Mouse (Mus musculus) embryonic facial prominence, embryonic 10.5 days (tissue): ENCODE measurements at regions not wholly inside any gene's neighbourhood (a gene's known extent, or its start where the extent isn't known, plus 50 kb on each side); places are given as distances from the start of the nearest gene placed in this dataset.

ENCODE experiments used
- DNase-seq: peaks from one replicate; pipeline ENCODE4 v3.0.0-alpha.2; 2017; ENCODE audit warnings: low spot score
- H3K27ac ChIP-seq: fragments of 300-500 bp; sonication (generic); replicated peaks from 2 replicates; pipeline ENCODE4 v1.5.1; 2016; ENCODE audit warnings: mild to moderate bottlenecking
- H3K27me3 ChIP-seq: fragments of 300-500 bp; sonication (generic); replicated peaks from 2 replicates; pipeline ENCODE4 v1.6.1; 2016; ENCODE audit warnings: low read depth, mild to moderate bottlenecking; ENCODE audit not compliant: poor library complexity, severe bottlenecking
- H3K36me3 ChIP-seq: fragments of 300-500 bp; sonication (generic); replicated peaks from 2 replicates; pipeline ENCODE4 v1.6.1; 2016; ENCODE audit warnings: mild to moderate bottlenecking, moderate library complexity
- H3K4me1 ChIP-seq: fragments of 300-500 bp; sonication (generic); 2 replicates; pipeline ENCODE4 v1.6.1; 2016
- H3K4me3 ChIP-seq: fragments of 300-500 bp; sonication (generic); 2 replicates; pipeline ENCODE4 v1.5.1; 2016; ENCODE audit warnings: mild to moderate bottlenecking, moderate library complexity
- H3K9me3 ChIP-seq: fragments of 300-500 bp; sonication (generic); 2 replicates; pipeline ENCODE4 v1.6.1; 2016; ENCODE audit warnings: mild to moderate bottlenecking
- WGBS: fragments of 180-500 bp; shearing (Covaris S2); methylation state at CpG from one replicate; pipeline ENCODE4 v1.1.7; 2016; 5-methylcytosine and 5-hydroxymethylcytosine counted together

- 16% methylated on average over 11 of the region's 11 CpGs for WGBS
- Histone ChIP-seq H3K4me3 (peak overlapping the region; percentile 43), H3K9me3 (no peaks in the 10 kb centered on the region), H3K4me1 (peaks cover 37% of the 10 kb centered on the region), H3K36me3 (no peaks in the 10 kb centered on the region), H3K27ac (peak overlapping the region; percentile 70), H3K27me3 (peaks cover 58% of the 10 kb centered on the region)
- DNase-seq: no peak
Observed at GRCm38 (mm10) chr4:125922317-125922878, 102.0 kb upstream of the Csf3r start.

- 63% methylated on average over 7 of the region's 7 CpGs for whole genome bisulfite sequencing
- H3K27ac ChIP-seq: no peak overlapping the region
Observed at GRCm38 (mm10) chr4:125923225-125923624, 101.1 kb upstream of the Csf3r start.

GRCm38 (mm10) chr4:125928196-125928595 is 96.2 kb upstream of the Csf3r start:
- Histone ChIP-seq H3K27me3 (peaks cover 51% of the 10 kb centered on the region), H3K36me3 (no peaks in the 10 kb centered on the region), H3K9me3 (no peaks in the 10 kb centered on the region), H3K27ac (no peak overlapping the region), H3K4me1 (peaks cover 46% of the 10 kb centered on the region), H3K4me3 (no peak overlapping the region)
- 38% methylated on average over 4 of the region's 4 CpGs for WGBS
- no peak for DNase-seq

More at GRCm38 (mm10) chr4:125923225-125923624, 101.1 kb upstream of the Csf3r start:
- DNase-seq: no peak
- H3K27me3 ChIP-seq: peaks cover 62% of the 10 kb centered on the region
- H3K4me3 ChIP-seq: no peak overlapping the region
- H3K36me3 ChIP-seq: no peaks in the 10 kb centered on the region
- peaks cover 37% of the 10 kb centered on the region for H3K4me1 ChIP-seq
- no peaks in the 10 kb centered on the region for H3K9me3 ChIP-seq

DNA sequence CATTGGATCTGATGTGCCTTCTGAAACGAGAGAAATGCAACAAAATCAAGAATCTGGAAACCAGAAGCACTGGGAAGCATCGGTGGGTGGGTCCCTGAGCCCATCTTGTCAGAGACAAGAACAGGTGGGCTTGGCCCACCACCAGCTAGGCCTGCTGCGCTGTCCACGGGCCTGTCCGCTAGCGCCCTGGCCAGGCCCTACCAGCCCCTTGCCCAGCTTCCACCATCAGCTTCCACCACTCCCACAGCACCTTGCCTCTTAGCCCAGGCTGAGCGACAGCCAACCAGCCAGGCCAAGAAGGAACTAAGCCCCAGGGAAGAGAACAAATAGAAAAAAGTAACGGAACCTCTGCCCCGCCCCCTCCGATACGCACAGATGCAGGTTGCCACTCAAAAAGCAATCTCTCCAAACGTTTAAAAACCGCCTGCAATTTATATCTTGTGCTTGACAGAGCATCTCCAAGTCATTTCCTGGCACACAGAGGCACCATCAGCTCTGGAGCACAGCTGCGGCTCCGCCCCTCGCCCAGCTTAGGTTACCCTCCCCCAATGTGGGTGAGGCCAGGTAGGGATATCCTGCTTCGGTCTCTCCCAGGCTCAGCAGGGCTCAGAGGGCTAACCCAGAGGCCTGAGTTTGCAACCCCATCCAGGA is 95.1 kb upstream of the Csf3r start:
- no peaks in the 10 kb centered on the region for H3K9me3 ChIP-seq
- 67% methylated on average over 17 of the region's 17 CpGs for WGBS
- no peak overlapping the region for H3K4me3 ChIP-seq
- H3K36me3 ChIP-seq: no peaks in the 10 kb centered on the region
- H3K27me3 ChIP-seq: peaks cover 53% of the 10 kb centered on the region
- DNase-seq: no peak
- H3K27ac ChIP-seq: no peak overlapping the region; the same call in 1 of the 2 replicates
- H3K4me1 ChIP-seq: peaks cover 50% of the 10 kb centered on the region

GRCm38 (mm10) chr4:125930764-125931163 is 93.6 kb upstream of the Csf3r start:
- no peak for DNase-seq
- Histone ChIP-seq H3K27ac (no peak overlapping the region), H3K27me3 (peaks cover 54% of the 10 kb centered on the region), H3K4me3 (no peak overlapping the region), H3K36me3 (no peaks in the 10 kb centered on the region), H3K4me1 (peaks cover 50% of the 10 kb centered on the region), H3K9me3 (no peaks in the 10 kb centered on the region)
- 59% methylated on average over 10 of the region's 10 CpGs for WGBS

- Histone ChIP-seq H3K9me3 (no peaks in the 10 kb centered on the region), H3K27ac (no peak overlapping the region), H3K4me3 (no peak overlapping the region), H3K36me3 (no peaks in the 10 kb centered on the region), H3K27me3 (peaks cover 54% of the 10 kb centered on the region), H3K4me1 (peaks cover 50% of the 10 kb centered on the region)
- WGBS: 66% methylated on average over 6 of the region's 6 CpGs
- DNase-seq: no peak
Observed at GRCm38 (mm10) chr4:125931321-125931720, 93.0 kb upstream of the Csf3r start.

- H3K27ac ChIP-seq: 0 out of 2 replicates have a peak overlapping the region, but pooled peaks have one; percentile 12
- peaks cover 55% of the 10 kb centered on the region for H3K4me1 ChIP-seq
- H3K27me3 ChIP-seq: peaks cover 52% of the 10 kb centered on the region
- 74% methylated on average over 22 of the region's 22 CpGs for WGBS
- no peak overlapping the region for H3K4me3 ChIP-seq
- H3K36me3 ChIP-seq: no peaks in the 10 kb centered on the region
- DNase-seq: no peak
- H3K9me3 ChIP-seq: no peaks in the 10 kb centered on the region
Observed at GRCm38 (mm10) chr4:125932036-125932756, 92.2 kb upstream of the Csf3r start.

DNA sequence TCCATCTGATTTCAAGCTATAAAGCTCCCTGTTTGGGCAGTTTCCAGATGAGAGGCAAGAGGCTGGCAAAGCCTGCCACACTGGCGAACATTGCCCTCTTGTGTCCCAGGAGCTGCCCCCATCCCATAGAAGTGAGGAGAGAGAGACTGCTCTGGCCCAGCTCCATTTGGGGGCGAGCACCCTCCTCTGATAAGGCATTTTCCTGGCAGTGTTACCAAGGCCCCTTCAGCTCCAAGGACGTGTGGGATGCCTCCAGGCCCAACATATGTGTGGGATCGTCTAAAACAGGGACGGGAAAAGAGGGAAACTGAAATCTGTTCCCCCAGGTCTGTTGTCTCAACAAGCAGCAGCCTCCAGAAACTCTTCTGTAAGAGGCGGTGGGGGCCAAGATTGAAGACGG is 88.0 kb upstream of the Csf3r start:
- WGBS: 63% methylated on average over 7 of the region's 7 CpGs
- Histone ChIP-seq H3K4me3 (no peak overlapping the region), H3K4me1 (peaks cover 28% of the 10 kb centered on the region), H3K27ac (no peak overlapping the region), H3K36me3 (no peaks in the 10 kb centered on the region), H3K27me3 (peaks cover 28% of the 10 kb centered on the region), H3K9me3 (no peaks in the 10 kb centered on the region)
- no peak for DNase-seq

DNA sequence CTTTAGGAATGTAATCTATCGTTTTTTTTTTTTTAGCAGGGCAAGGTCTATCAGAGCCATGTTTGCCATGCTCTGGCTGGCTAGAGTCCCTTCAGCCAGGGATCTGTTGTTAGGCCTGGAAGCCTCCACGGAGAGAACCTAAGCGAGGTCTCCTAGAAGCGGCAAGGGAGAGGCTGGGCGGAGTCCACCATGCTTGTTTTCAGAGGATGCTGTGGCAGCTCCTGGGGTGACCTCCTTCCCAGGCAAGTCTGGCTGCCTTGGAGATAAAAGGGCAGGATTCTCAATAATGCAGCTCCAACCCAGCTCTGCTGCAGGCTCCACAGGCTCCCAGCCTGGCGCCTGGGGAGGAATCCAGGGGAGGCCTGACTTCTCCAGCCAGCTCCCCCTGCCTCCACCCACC is 86.2 kb upstream of the Csf3r start:
- H3K27ac ChIP-seq: no peak overlapping the region
- no peak overlapping the region for H3K4me3 ChIP-seq
- H3K4me1 ChIP-seq: peaks cover 20% of the 10 kb centered on the region
- peaks cover 15% of the 10 kb centered on the region for H3K27me3 ChIP-seq
- no peak for DNase-seq
- no peaks in the 10 kb centered on the region for H3K36me3 ChIP-seq
- 45% methylated on average over 6 of the region's 6 CpGs for WGBS
- no peaks in the 10 kb centered on the region for H3K9me3 ChIP-seq

DNA sequence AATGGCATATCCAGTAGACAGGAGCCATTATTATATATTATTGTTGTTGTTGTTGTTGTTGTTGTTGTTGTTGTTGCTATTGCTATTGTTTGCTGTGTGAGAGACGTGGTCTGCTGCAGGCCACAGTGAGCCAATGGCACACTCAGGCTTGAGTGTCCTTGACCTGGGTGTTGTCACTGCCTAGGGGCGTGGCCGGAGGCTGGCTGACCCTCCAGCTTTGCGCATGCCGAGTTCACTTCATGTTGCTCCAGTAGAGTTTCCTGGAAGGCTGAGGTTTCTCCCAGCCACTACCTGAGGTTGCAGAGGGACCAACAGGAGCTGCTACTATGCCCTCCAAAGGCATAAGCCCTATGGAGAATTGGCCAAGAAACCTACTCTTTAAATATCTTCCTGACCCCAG is 83.1 kb upstream of the Csf3r start:
- Histone ChIP-seq H3K36me3 (no peaks in the 10 kb centered on the region), H3K27ac (no peak overlapping the region), H3K4me1 (peaks cover 13% of the 10 kb centered on the region; the same call in 1 of the 2 replicates), H3K4me3 (no peak overlapping the region), H3K9me3 (no peaks in the 10 kb centered on the region), H3K27me3 (peaks cover 7% of the 10 kb centered on the region; the same call in 1 of the 2 replicates)
- WGBS: 58% methylated on average over 5 of the region's 5 CpGs
- no peak for DNase-seq

DNA sequence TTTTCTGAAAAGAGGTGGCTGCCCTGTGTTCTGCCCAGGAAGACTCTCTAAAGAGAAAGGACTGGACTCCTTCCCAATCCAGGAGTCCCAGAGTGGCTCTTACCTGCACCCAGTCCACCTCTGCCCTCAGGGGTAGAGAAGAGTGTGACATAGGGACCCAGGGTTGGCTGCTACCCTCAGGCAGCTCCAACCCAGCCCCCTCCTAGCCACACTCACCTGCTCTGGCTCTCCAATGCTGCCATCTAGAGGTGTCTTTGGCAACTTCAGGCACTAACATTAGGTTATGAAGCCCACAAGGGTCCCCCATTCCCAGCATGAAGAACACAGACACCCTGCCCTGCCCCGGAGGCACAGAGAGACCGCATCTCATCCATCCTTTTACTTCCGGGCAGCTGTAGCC is 82.4 kb upstream of the Csf3r start:
- Histone ChIP-seq H3K27me3 (peaks cover 7% of the 10 kb centered on the region; the same call in 1 of the 2 replicates), H3K4me1 (peaks cover 8% of the 10 kb centered on the region; the same call in 1 of the 2 replicates), H3K36me3 (no peaks in the 10 kb centered on the region), H3K4me3 (no peak overlapping the region), H3K27ac (no peak overlapping the region), H3K9me3 (no peaks in the 10 kb centered on the region)
- WGBS: 46% methylated on average over 3 of the region's 3 CpGs
- no peak for DNase-seq

DNA sequence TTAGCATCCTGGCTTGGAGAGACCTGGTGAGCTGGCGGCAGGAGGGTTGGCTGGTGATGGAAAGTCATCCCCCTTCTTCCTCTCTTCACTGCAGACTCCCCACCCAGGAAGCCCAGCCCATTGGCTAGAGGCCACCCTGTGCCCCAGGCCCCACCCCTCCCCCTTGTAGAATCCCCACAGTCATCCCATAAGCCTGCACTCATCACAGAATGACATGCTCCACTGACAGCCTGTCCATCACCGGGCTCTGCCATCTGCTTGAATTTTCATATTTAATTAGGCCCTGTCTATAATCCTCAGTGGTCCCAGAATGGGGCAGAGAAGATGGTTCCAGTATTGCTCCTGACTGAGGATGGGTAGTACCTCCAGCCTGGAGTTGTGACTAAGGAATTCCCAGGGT is 79.3 kb upstream of the Csf3r start:
- 65% methylated on average over 2 of the region's 2 CpGs for WGBS
- H3K4me3 ChIP-seq: no peak overlapping the region
- H3K4me1 ChIP-seq: no peaks in the 10 kb centered on the region
- no peak for DNase-seq
- no peaks in the 10 kb centered on the region for H3K9me3 ChIP-seq
- no peaks in the 10 kb centered on the region for H3K36me3 ChIP-seq
- H3K27ac ChIP-seq: no peak overlapping the region
- H3K27me3 ChIP-seq: peaks cover 6% of the 10 kb centered on the region; the same call in 1 of the 2 replicates

GRCm38 (mm10) chr4:125959426-125959825 is 64.9 kb upstream of the Csf3r start:
- 57% methylated on average over 9 of the region's 9 CpGs for whole genome bisulfite sequencing

More at GRCm38 (mm10) chr4:125959426-125959825, 64.9 kb upstream of the Csf3r start:
- Histone ChIP-seq H3K4me1 (peaks cover 14% of the 10 kb centered on the region; the same call in 1 of the 2 replicates), H3K27me3 (peaks cover 8% of the 10 kb centered on the region), H3K27ac (no peak overlapping the region), H3K4me3 (no peak overlapping the region), H3K36me3 (no peaks in the 10 kb centered on the region), H3K9me3 (no peaks in the 10 kb centered on the region)
- no peak for DNase-seq
